Mouse (Mus musculus): ENCODE measurements at regions not wholly inside any gene's neighbourhood (a gene's known extent, or its start where the extent isn't known, plus 50 kb on each side); places are given as distances from the start of the nearest gene placed in this dataset.
A peak's percentile ranks its signal among the peaks of the same experiment; 100 is the strongest.

GRCm38 (mm10) chr7:95082248-95082647 is 1088.8 kb upstream of the Tenm4 start:
- Histone ChIP-seq H3K27ac (no peak overlapping the region), H3K4me3 (no peak overlapping the region)
- DNase-seq (ENCODE audit: extremely low spot score in 1 of 2, low spot score in 2 of 2): no peak
- TF ChIP-seq CTCF (IDR thresholded peaks at IDR 0.05): no peak
- intact Hi-C loops (cut with DNase I): no loop called here

GRCm38 (mm10) chr7:95084328-95084727 is 1086.7 kb upstream of the Tenm4 start:
- no peak for DNase-seq (ENCODE audit: extremely low spot score in 1 of 2, low spot score in 2 of 2)
- intact Hi-C loops (cut with DNase I): no loop called here
- no peak overlapping the region for H3K4me3 ChIP-seq
- no peak overlapping the region for H3K27ac ChIP-seq
- no peak for TF ChIP-seq CTCF (IDR thresholded peaks at IDR 0.05)

GRCm38 (mm10) chr7:95091360-95091759 is 1079.7 kb upstream of the Tenm4 start:
- intact Hi-C loops (cut with DNase I): loop anchor here (2.0 kb wide), 2 partner anchors 489 to 735 kb away; no protein-coding TSS in a partner anchor
- Histone ChIP-seq H3K27ac (no peak overlapping the region), H3K4me3 (no peak overlapping the region)
- DNase-seq (ENCODE audit: extremely low spot score in 1 of 2, low spot score in 2 of 2): peak; percentile 18 to 19
- peak; percentile 65 for TF ChIP-seq CTCF (IDR thresholded peaks at IDR 0.05)

GRCm38 (mm10) chr7:95129020-95129419 is 1042.0 kb upstream of the Tenm4 start:
- intact Hi-C loops (cut with DNase I): no loop called here
- no peak for TF ChIP-seq CTCF (IDR thresholded peaks at IDR 0.05)
- H3K4me3 ChIP-seq: no peak overlapping the region
- no peak for DNase-seq (ENCODE audit: extremely low spot score in 1 of 2, low spot score in 2 of 2)
- no peak overlapping the region for H3K27ac ChIP-seq

- no peak for DNase-seq (ENCODE audit: extremely low spot score in 1 of 2, low spot score in 2 of 2)
- Histone ChIP-seq H3K4me3 (no peak overlapping the region), H3K27ac (no peak overlapping the region)
- intact Hi-C loops (cut with DNase I): no loop called here
- TF ChIP-seq CTCF (IDR thresholded peaks at IDR 0.05): no peak
These were observed 1038.0 kb upstream of the Tenm4 start for GRCm38 (mm10) chr7:95133038-95133437.

GRCm38 (mm10) chr7:95134062-95134625 is 1036.9 kb upstream of the Tenm4 start:
- Histone ChIP-seq H3K4me3 (no peak overlapping the region), H3K27ac (no peak overlapping the region)
- no peak for DNase-seq (ENCODE audit: extremely low spot score in 1 of 2, low spot score in 2 of 2)
- intact Hi-C loops (cut with DNase I): no loop called here
- no peak for TF ChIP-seq CTCF (IDR thresholded peaks at IDR 0.05)

- H3K4me3 ChIP-seq: no peak overlapping the region
- H3K27ac ChIP-seq: no peak overlapping the region
- no peak for TF ChIP-seq CTCF (IDR thresholded peaks at IDR 0.05)
- no peak for DNase-seq (ENCODE audit: extremely low spot score in 1 of 2, low spot score in 2 of 2)
- intact Hi-C loops (cut with DNase I): no loop called here
These were observed 1029.3 kb upstream of the Tenm4 start for GRCm38 (mm10) chr7:95141778-95142177.

- TF ChIP-seq CTCF (IDR thresholded peaks at IDR 0.05): no peak
- intact Hi-C loops (cut with DNase I): no loop called here
- no peak for DNase-seq (ENCODE audit: extremely low spot score in 1 of 2, low spot score in 2 of 2)
- Histone ChIP-seq H3K4me3 (no peak overlapping the region), H3K27ac (no peak overlapping the region)
These were observed 1028.0 kb upstream of the Tenm4 start for GRCm38 (mm10) chr7:95143037-95143436.
